Mouse (Mus musculus) forebrain, postnatal 0 days (tissue): ENCODE data around the gene Rufy2. TPM values are rescaled to one million over a fixed set of nuclear protein-coding genes. Genes with fewer than 3 reads are reported as not detected.

Source experiments
- ATAC-seq: fragments of 200-750 bp; cut with Nextera tagmentation; 2 replicates; pipeline ENCODE4 v1.8.0; 2017; ENCODE audit warnings: mild to moderate bottlenecking, moderate library complexity
- DNase-seq: peaks from one replicate; pipeline ENCODE4 v3.0.0-alpha.2; 2015
- H3K27ac ChIP-seq: fragments of 300-500 bp; sonication (generic); 2 replicates; pipeline ENCODE4 v1.5.1; 2014; ENCODE audit warnings: low read depth, mild to moderate bottlenecking, antibody characterized with exemption, low read length, moderate library complexity, mixed read lengths
- H3K27me3 ChIP-seq: fragments of 300-500 bp; sonication (generic); 2 replicates; pipeline ENCODE4 v1.6.1; 2014; ENCODE audit warnings: mild to moderate bottlenecking, low read length, mixed read lengths; ENCODE audit not compliant: insufficient read depth
- H3K36me3 ChIP-seq: fragments of 300-500 bp; sonication (generic); 2 replicates; pipeline ENCODE4 v1.6.1; 2014; ENCODE audit warnings: mild to moderate bottlenecking, moderate library complexity; ENCODE audit not compliant: insufficient read depth
- H3K4me1 ChIP-seq: fragments of 300-500 bp; sonication (generic); 2 replicates; pipeline ENCODE4 v1.6.1; 2014; ENCODE audit warnings: antibody characterized with exemption; ENCODE audit not compliant: insufficient read depth
- H3K4me2 ChIP-seq: fragments of 300-500 bp; sonication (generic); 2 replicates; pipeline ENCODE4 v1.6.1; 2014; ENCODE audit warnings: low read depth, mild to moderate bottlenecking, moderate library complexity
- H3K4me3 ChIP-seq: fragments of 300-500 bp; sonication (generic); 2 replicates; pipeline ENCODE4 v1.5.1; 2014; ENCODE audit warnings: low read depth, low read length, mixed read lengths
- H3K9ac ChIP-seq: fragments of 300-500 bp; sonication (generic); 2 replicates; pipeline ENCODE4 v1.6.1; 2014; ENCODE audit warnings: mild to moderate bottlenecking
- H3K9me3 ChIP-seq: fragments of 300-500 bp; sonication (generic); 2 replicates; pipeline ENCODE4 v1.6.1; 2016; ENCODE audit warnings: low read length
- CTCF ChIP-seq: sonication (generic); IDR thresholded peaks from 2 replicates; pipeline ENCODE4 v1.5.1; 2016; ENCODE audit warnings: antibody characterized with exemption, control low read depth, low read depth
- WGBS: fragments of 180-500 bp; shearing (Covaris S2); extraction: QIAGEN DNeasy Blood & Tissue Kit; methylation state at CpG from one replicate; pipeline ENCODE4 v1.1.7; 2014; 5-methylcytosine and 5-hydroxymethylcytosine counted together
- polyA plus RNA-seq: library from polyadenylated mRNA; unstranded; fragments of >200 nt; fragmentation: Nextera tagmentation; extraction: Ambion mirVana; gene quantifications from 2 replicates; pipeline ENCODE4 v1.2.1, GENCODE M21; 2015
- total RNA-seq: library from RNA; depleted of rRNA; stranded (reverse); fragments of >200 nt; gene quantifications from 2 replicates; pipeline ENCODE4 v1.2.3, GENCODE M21; 2014

Rufy2 gene
- total and polyA plus RNA-seq, 2 experiments from 2014 or later = 55.6 to 58.6 TPM

DNA sequence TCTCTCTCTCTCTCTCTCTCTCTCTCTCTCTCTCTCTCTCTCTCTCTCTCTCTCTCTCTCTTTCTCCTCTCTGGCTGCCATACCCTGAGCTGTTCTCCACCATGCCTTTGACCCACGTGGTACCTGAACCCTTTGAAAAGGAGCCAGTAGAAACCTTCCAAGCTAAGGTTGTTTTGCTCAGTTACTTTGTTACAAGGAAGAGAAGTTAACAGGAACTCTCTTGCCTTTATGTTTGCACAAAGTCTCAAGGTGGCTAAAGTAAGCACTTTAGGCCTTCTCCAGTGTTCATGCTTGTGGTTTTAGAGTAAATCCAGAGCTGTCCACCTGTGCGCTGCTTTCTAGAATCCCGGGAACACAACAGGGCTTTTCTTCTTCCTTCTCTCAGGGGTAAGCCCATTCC lies 52.2 kb downstream of the Rufy2 start:
- Histone ChIP-seq H3K36me3 (no peaks in the 10 kb centered on the region), H3K4me2 (no peak overlapping the region), H3K27ac (no peak overlapping the region), H3K9me3 (no peaks in the 10 kb centered on the region), H3K4me3 (no peak overlapping the region), H3K4me1 (peaks cover 2% of the 10 kb centered on the region; the same call in 1 of the 2 replicates), H3K27me3 (no peaks in the 10 kb centered on the region), H3K9ac (no peak overlapping the region)
- TF ChIP-seq CTCF = no peak
- no peak for ATAC-seq
- WGBS = 88% methylated on average over 3 of the region's 3 CpGs
- DNase-seq = no peak

DNA sequence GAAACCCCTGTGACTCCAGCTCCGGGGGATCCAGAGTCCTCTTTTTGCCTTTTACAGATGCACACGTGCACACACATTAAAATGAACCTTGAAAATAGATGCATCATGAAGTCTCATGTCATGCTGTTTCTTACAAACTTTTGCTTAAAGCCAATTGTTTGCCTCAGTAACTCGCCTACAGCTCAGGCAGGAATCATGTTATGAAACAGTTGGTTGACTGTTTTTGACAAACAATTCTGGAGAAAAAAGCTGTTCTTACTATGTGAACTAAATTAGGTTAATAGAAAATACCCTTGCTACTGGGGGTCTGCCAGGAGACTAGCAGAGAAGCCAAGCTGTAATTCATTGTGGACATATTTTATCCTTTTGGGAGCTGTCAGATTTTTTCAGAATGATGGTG lies 52.9 kb downstream of the Rufy2 start:
- Histone ChIP-seq H3K27me3 (no peaks in the 10 kb centered on the region), H3K9ac (no peak overlapping the region), H3K4me2 (no peak overlapping the region), H3K4me1 (no peaks in the 10 kb centered on the region), H3K9me3 (no peaks in the 10 kb centered on the region), H3K36me3 (no peaks in the 10 kb centered on the region), H3K4me3 (no peak overlapping the region), H3K27ac (no peak overlapping the region)
- TF ChIP-seq CTCF = no peak
- 54% methylated on average over 3 of the region's 3 CpGs for WGBS
- DNase-seq (no peak), ATAC-seq (0 out of 2 replicates have a peak, but pooled peaks have one; percentile 16)

- Histone ChIP-seq H3K4me3 (no peak overlapping the region), H3K9me3 (no peaks in the 10 kb centered on the region), H3K9ac (no peak overlapping the region), H3K4me2 (no peak overlapping the region), H3K36me3 (no peaks in the 10 kb centered on the region), H3K4me1 (no peaks in the 10 kb centered on the region), H3K27ac (no peak overlapping the region), H3K27me3 (no peaks in the 10 kb centered on the region)
- TF ChIP-seq CTCF = no peak
- ATAC-seq (no peak), DNase-seq (no peak)
- WGBS = 85% methylated on average over 14 of the region's 14 CpGs
Measured at GRCm38 (mm10) chr10:63038571-63039320, 58.7 kb downstream of the Rufy2 start.

GRCm38 (mm10) chr10:63039867-63040628 lies 60.0 kb downstream of the Rufy2 start:
- no peak overlapping the region for H3K4me3 ChIP-seq
- no peaks in the 10 kb centered on the region for H3K9me3 ChIP-seq
- no peak for DNase-seq
- H3K9ac ChIP-seq = no peak overlapping the region
- no peak for ATAC-seq
- H3K27me3 ChIP-seq = no peaks in the 10 kb centered on the region
- H3K4me1 ChIP-seq = no peaks in the 10 kb centered on the region
- H3K27ac ChIP-seq = no peak overlapping the region
- no peak overlapping the region for H3K4me2 ChIP-seq
- no peaks in the 10 kb centered on the region for H3K36me3 ChIP-seq
- WGBS = 52% methylated on average over 5 of the region's 5 CpGs
- TF ChIP-seq CTCF = no peak

DNA sequence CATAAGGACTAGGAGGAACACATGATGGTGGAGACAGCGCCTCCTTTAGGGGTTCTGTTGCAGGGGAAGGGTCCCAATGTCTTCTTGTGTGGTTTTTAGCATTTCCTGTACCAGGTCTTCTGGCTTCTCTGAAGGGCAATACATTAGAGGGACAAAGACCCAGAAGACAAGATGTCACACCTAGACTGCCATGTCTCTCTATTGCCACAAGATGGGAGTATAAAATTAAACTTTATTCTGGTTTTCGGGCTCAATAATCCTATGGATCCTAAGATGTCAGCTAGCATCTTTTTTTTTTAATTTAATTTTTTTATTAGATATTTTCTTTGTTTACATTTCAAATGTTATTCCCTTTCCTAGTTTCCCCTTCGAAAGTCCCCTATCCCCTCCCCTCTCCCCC lies 63.1 kb downstream of the Rufy2 start:
- no peak overlapping the region for H3K4me2 ChIP-seq
- no peaks in the 10 kb centered on the region for H3K27me3 ChIP-seq
- no peak overlapping the region for H3K9ac ChIP-seq
- no peaks in the 10 kb centered on the region for H3K4me1 ChIP-seq
- no peak overlapping the region for H3K27ac ChIP-seq
- 72% methylated on average over 3 of the region's 3 CpGs for WGBS
- no peak overlapping the region for H3K4me3 ChIP-seq
- peak; percentile 25 for DNase-seq
- no peak; the same call in 1 of the 2 replicates for ATAC-seq
- peak; percentile 59 for TF ChIP-seq CTCF
- no peaks in the 10 kb centered on the region for H3K36me3 ChIP-seq
- H3K9me3 ChIP-seq = no peaks in the 10 kb centered on the region

- ATAC-seq = no peak
- Histone ChIP-seq H3K36me3 (no peaks in the 10 kb centered on the region), H3K27me3 (no peaks in the 10 kb centered on the region), H3K9me3 (no peaks in the 10 kb centered on the region), H3K4me2 (no peak overlapping the region), H3K4me1 (no peaks in the 10 kb centered on the region), H3K27ac (no peak overlapping the region), H3K9ac (no peak overlapping the region), H3K4me3 (no peak overlapping the region)
- no peak for DNase-seq
- WGBS = 90% methylated on average over 8 of the region's 8 CpGs
- TF ChIP-seq CTCF = no peak
Measured at GRCm38 (mm10) chr10:63047751-63048150, 67.7 kb downstream of the Rufy2 start.

- Histone ChIP-seq H3K4me1 (no peaks in the 10 kb centered on the region), H3K4me2 (no peak overlapping the region), H3K9me3 (no peaks in the 10 kb centered on the region), H3K27ac (no peak overlapping the region), H3K36me3 (no peaks in the 10 kb centered on the region), H3K27me3 (no peaks in the 10 kb centered on the region), H3K9ac (no peak overlapping the region), H3K4me3 (no peak overlapping the region)
- ATAC-seq = no peak
- no peak for TF ChIP-seq CTCF
- DNase-seq = no peak
- 83% methylated on average over 1 of the region's 2 CpGs for WGBS
Measured at GRCm38 (mm10) chr10:63049106-63049505, 69.1 kb downstream of the Rufy2 start.
